Mouse (Mus musculus) olfactory bulb, adult 2 months (tissue): ENCODE results near the gene Dscaml1.

Experiments used
- CTCF ChIP-seq: fragments of 200-500 bp; IDR thresholded peaks from 2 replicates; pipeline ENCODE4 v1.5.1; 2012; ENCODE audit warnings: low read depth, mild to moderate bottlenecking, low read length, moderate library complexity; ENCODE audit not compliant: insufficient read depth
- POLR2A ChIP-seq: fragments of 200-500 bp; IDR thresholded peaks from 2 replicates; pipeline ENCODE4 v1.6.1; 2012; ENCODE audit warnings: mild to moderate bottlenecking, low read depth, low read length, moderate library complexity; ENCODE audit not compliant: insufficient read depth

- TF ChIP-seq CTCF (no peak), POLR2A (no peak)
These were observed 84.5 kb downstream of the Dscaml1 start for GRCm38 (mm10) chr9:45510806-45511546.
